Mouse (Mus musculus): ENCODE results near the gene Gan. TPM values are rescaled to one million over a fixed set of nuclear protein-coding genes. Genes with fewer than 3 reads are reported as not detected.

The Gan gene
- polyA plus RNA-seq, 2 experiments, result 0.62 to 1.6 TPM

- Histone ChIP-seq H3K4me2 (ENCODE audit: low read depth) (no peak overlapping the region), H3K4me1 (replicated peaks; ENCODE audit: control insufficient read depth in 2 of 2, insufficient read depth in 2 of 2, low read length in 1 of 2) (peaks cover 0 to 4% of the 10 kb centered on the region in 2 experiments; a peak in 3 of 4 replicates), H3K27ac (no peak overlapping the region), H3K4me3 (ENCODE audit: insufficient read depth in 1 of 2, low read depth in 2 of 2, low read length in 2 of 2) (no peak overlapping the region), H3K36me3 (replicated peaks; ENCODE audit: control insufficient read depth, insufficient read depth, low read depth) (no peaks in the 10 kb centered on the region), H3K9ac (replicated peaks) (no peak overlapping the region), H3K9me3 (ENCODE audit: control insufficient read depth, low read length) (no peaks in the 10 kb centered on the region), H3K27me3 (ENCODE audit: control insufficient read depth, insufficient read depth, low read length) (no peaks in the 10 kb centered on the region)
- TF ChIP-seq CTCF (IDR thresholded peaks at IDR 0.05; ENCODE audit: low read depth) (no peak), EP300 (IDR thresholded peaks at IDR 0.05; ENCODE audit: low read depth) (no peak)
- 67% methylated on average over 3 of the region's 3 CpGs for WGBS (ENCODE audit: insufficient replicate concordance)
- DNase-seq (ENCODE audit: low read depth in 3 of 3, low spot score in 3 of 3) (no peak), ATAC-seq (ENCODE audit: insufficient read depth) (no peak)
Measured at GRCm38 (mm10) chr8:117173690-117174089, 15.8 kb downstream of the Gan start.

- no peak overlapping the region for H3K9ac ChIP-seq (replicated peaks)
- H3K4me2 ChIP-seq (ENCODE audit: low read depth), result no peak overlapping the region
- no peak overlapping the region for H3K27ac ChIP-seq
- whole genome bisulfite sequencing (ENCODE audit: insufficient replicate concordance), result 80% methylated on average over 5 of the region's 5 CpGs
- DNase-seq (ENCODE audit: low read depth in 3 of 3, low spot score in 3 of 3) (no peak), ATAC-seq (ENCODE audit: insufficient read depth) (no peak)
- 0 out of 4 replicates have a peak, but pooled peaks cover 0 to 2% of the 10 kb centered on the region in 2 experiments for H3K4me1 ChIP-seq (replicated peaks; ENCODE audit: control insufficient read depth in 2 of 2, insufficient read depth in 2 of 2, low read length in 1 of 2)
- H3K9me3 ChIP-seq (ENCODE audit: control insufficient read depth, low read length), result no peaks in the 10 kb centered on the region
- TF ChIP-seq CTCF (IDR thresholded peaks at IDR 0.05; ENCODE audit: low read depth), result no peak
- no peak for TF ChIP-seq EP300 (IDR thresholded peaks at IDR 0.05; ENCODE audit: low read depth)
- H3K4me3 ChIP-seq (ENCODE audit: insufficient read depth in 1 of 2, low read depth in 2 of 2, low read length in 2 of 2), result no peak overlapping the region
- H3K36me3 ChIP-seq (replicated peaks; ENCODE audit: control insufficient read depth, insufficient read depth, low read depth), result no peaks in the 10 kb centered on the region
- H3K27me3 ChIP-seq (ENCODE audit: control insufficient read depth, insufficient read depth, low read length), result no peaks in the 10 kb centered on the region
Measured at GRCm38 (mm10) chr8:117174536-117174935, 16.6 kb downstream of the Gan start.

- H3K27ac ChIP-seq, result no peak overlapping the region
- no peak overlapping the region for H3K4me2 ChIP-seq (ENCODE audit: low read depth)
- no peaks in the 10 kb centered on the region for H3K36me3 ChIP-seq (replicated peaks; ENCODE audit: control insufficient read depth, insufficient read depth, low read depth)
- no peak for ATAC-seq (ENCODE audit: insufficient read depth)
- TF ChIP-seq EP300 (IDR thresholded peaks at IDR 0.05; ENCODE audit: low read depth), result no peak
- TF ChIP-seq CTCF (IDR thresholded peaks at IDR 0.05; ENCODE audit: low read depth), result no peak
- no peaks in the 10 kb centered on the region for H3K27me3 ChIP-seq (ENCODE audit: control insufficient read depth, insufficient read depth, low read length)
- no peak overlapping the region for H3K4me3 ChIP-seq (ENCODE audit: insufficient read depth in 1 of 2, low read depth in 2 of 2, low read length in 2 of 2)
- 0 out of 4 replicates have a peak, but pooled peaks cover 0 to 2% of the 10 kb centered on the region in 2 experiments for H3K4me1 ChIP-seq (replicated peaks; ENCODE audit: control insufficient read depth in 2 of 2, insufficient read depth in 2 of 2, low read length in 1 of 2)
- H3K9ac ChIP-seq (replicated peaks), result no peak overlapping the region
- 69% methylated on average over 5 of the region's 5 CpGs for WGBS (ENCODE audit: insufficient replicate concordance)
- no peaks in the 10 kb centered on the region for H3K9me3 ChIP-seq (ENCODE audit: control insufficient read depth, low read length)
- DNase-seq (ENCODE audit: low read depth in 3 of 3, low spot score in 3 of 3), result no peak
Measured at GRCm38 (mm10) chr8:117176308-117176707, 18.4 kb downstream of the Gan start.

GRCm38 (mm10) chr8:117177236-117177635, 19.3 kb downstream of the Gan start:
- H3K4me2 ChIP-seq (ENCODE audit: low read depth), result no peak overlapping the region
- 0 out of 4 replicates have a peak, but pooled peaks cover 0 to 2% of the 10 kb centered on the region in 2 experiments for H3K4me1 ChIP-seq (replicated peaks; ENCODE audit: control insufficient read depth in 2 of 2, insufficient read depth in 2 of 2, low read length in 1 of 2)
- DNase-seq (ENCODE audit: low read depth in 3 of 3, low spot score in 3 of 3), result no peak
- H3K9me3 ChIP-seq (ENCODE audit: control insufficient read depth, low read length), result no peaks in the 10 kb centered on the region
- TF ChIP-seq EP300 (IDR thresholded peaks at IDR 0.05; ENCODE audit: low read depth), result no peak
- no peak for TF ChIP-seq CTCF (IDR thresholded peaks at IDR 0.05; ENCODE audit: low read depth)
- H3K4me3 ChIP-seq (ENCODE audit: insufficient read depth in 1 of 2, low read depth in 2 of 2, low read length in 2 of 2), result no peak overlapping the region
- H3K36me3 ChIP-seq (replicated peaks; ENCODE audit: control insufficient read depth, insufficient read depth, low read depth), result no peaks in the 10 kb centered on the region
- no peak for ATAC-seq (ENCODE audit: insufficient read depth)
- no peak overlapping the region for H3K9ac ChIP-seq (replicated peaks)
- H3K27ac ChIP-seq, result no peak overlapping the region
- no peaks in the 10 kb centered on the region for H3K27me3 ChIP-seq (ENCODE audit: control insufficient read depth, insufficient read depth, low read length)
- WGBS (ENCODE audit: insufficient replicate concordance), result 83% methylated on average over 7 of the region's 7 CpGs

- no peak for ATAC-seq (ENCODE audit: insufficient read depth)
- TF ChIP-seq EP300 (IDR thresholded peaks at IDR 0.05; ENCODE audit: low read depth) (no peak), CTCF (IDR thresholded peaks at IDR 0.05; ENCODE audit: low read depth) (peak; percentile 21; the same call in 1 of the 2 replicates)
- Histone ChIP-seq H3K4me3 (ENCODE audit: insufficient read depth in 1 of 2, low read depth in 2 of 2, low read length in 2 of 2) (no peak overlapping the region), H3K4me1 (replicated peaks; ENCODE audit: control insufficient read depth in 2 of 2, insufficient read depth in 2 of 2, low read length in 1 of 2) (no peaks in the 10 kb centered on the region), H3K27ac (no peak overlapping the region), H3K4me2 (ENCODE audit: low read depth) (no peak overlapping the region), H3K36me3 (replicated peaks; ENCODE audit: control insufficient read depth, insufficient read depth, low read depth) (no peaks in the 10 kb centered on the region), H3K9ac (replicated peaks) (no peak overlapping the region), H3K27me3 (ENCODE audit: control insufficient read depth, insufficient read depth, low read length) (no peaks in the 10 kb centered on the region), H3K9me3 (ENCODE audit: control insufficient read depth, low read length) (no peaks in the 10 kb centered on the region)
- WGBS (ENCODE audit: insufficient replicate concordance), result 72% methylated on average over 2 of the region's 2 CpGs
- DNase-seq (ENCODE audit: low read depth in 3 of 3, low spot score in 3 of 3), result no peak
Measured at GRCm38 (mm10) chr8:117178039-117178438, 20.1 kb downstream of the Gan start.
